Mouse (Mus musculus) ZHBTc4 (cell line): ENCODE measurements at regions not wholly inside any gene's neighbourhood (a gene's known extent, or its start where the extent isn't known, plus 50 kb on each side); places are given as distances from the start of the nearest gene placed in this dataset.

ENCODE experiments used
- DNase-seq: peaks from one replicate; pipeline ENCODE4 v3.0.0-alpha.2; 2011; ENCODE audit warnings: low read depth, low spot score

GRCm38 (mm10) chr7:137882876-137883275 lies 445.5 kb downstream of the Glrx3 start:
- DNase-seq, result no peak

GRCm38 (mm10) chr7:137883701-137884100 lies 446.3 kb downstream of the Glrx3 start:
- no peak for DNase-seq

- DNase-seq, result peak; percentile 75
Observed at GRCm38 (mm10) chr7:137885146-137885545, 447.7 kb downstream of the Glrx3 start.

GRCm38 (mm10) chr7:137888731-137889130 lies 451.3 kb downstream of the Glrx3 start:
- no peak for DNase-seq

- no peak for DNase-seq
Observed at GRCm38 (mm10) chr7:137906424-137907060, 469.1 kb downstream of the Glrx3 start.

GRCm38 (mm10) chr7:137909456-137909855 lies 472.0 kb downstream of the Glrx3 start:
- DNase-seq, result peak; percentile 8

GRCm38 (mm10) chr7:137913551-137914105 lies 476.2 kb downstream of the Glrx3 start:
- DNase-seq, result no peak

GRCm38 (mm10) chr7:137914506-137914905 lies 477.1 kb downstream of the Glrx3 start:
- DNase-seq, result no peak

- DNase-seq, result no peak
Observed at GRCm38 (mm10) chr7:137916351-137916750, 478.9 kb downstream of the Glrx3 start.

GRCm38 (mm10) chr7:137924464-137925167 lies 472.9 kb downstream of the Tcerg1l start:
- DNase-seq, result no peak

GRCm38 (mm10) chr7:137925656-137926055 lies 471.9 kb downstream of the Tcerg1l start:
- no peak for DNase-seq

- no peak for DNase-seq
Observed at GRCm38 (mm10) chr7:137927371-137927770, 470.2 kb downstream of the Tcerg1l start.

- DNase-seq, result no peak
Observed at GRCm38 (mm10) chr7:137930200-137930599, 467.3 kb downstream of the Tcerg1l start.

- DNase-seq, result no peak
Observed at GRCm38 (mm10) chr7:137935896-137936295, 461.6 kb downstream of the Tcerg1l start.

- no peak for DNase-seq
Observed at GRCm38 (mm10) chr7:137939116-137939515, 458.4 kb downstream of the Tcerg1l start.

GRCm38 (mm10) chr7:137940084-137940483 lies 457.4 kb downstream of the Tcerg1l start:
- no peak for DNase-seq

GRCm38 (mm10) chr7:137944991-137945390 lies 452.5 kb downstream of the Tcerg1l start:
- peak; percentile 45 for DNase-seq

GRCm38 (mm10) chr7:137947424-137947823 lies 450.1 kb downstream of the Tcerg1l start:
- DNase-seq, result no peak

- no peak for DNase-seq
Observed at GRCm38 (mm10) chr7:137957354-137957753, 440.2 kb downstream of the Tcerg1l start.

- DNase-seq, result no peak
Observed at GRCm38 (mm10) chr7:137957848-137958247, 439.7 kb downstream of the Tcerg1l start.

GRCm38 (mm10) chr7:137963470-137964095 lies 433.9 kb downstream of the Tcerg1l start:
- DNase-seq, result no peak

GRCm38 (mm10) chr7:137974705-137975104 lies 422.8 kb downstream of the Tcerg1l start:
- DNase-seq, result no peak
